Mouse (Mus musculus): ENCODE measurements around the gene Il11. TPM values are rescaled to one million over a fixed set of nuclear protein-coding genes. Genes with fewer than 3 reads are reported as not detected.

Il11 gene
- polyA plus RNA-seq, 2 experiments: 0.22 to 0.33 TPM

GRCm38 (mm10) chr7:4782130-4782529, 529 bp downstream of the Il11 start:
- 0 out of 2 replicates have a peak, but pooled peaks cover 4% of the 10 kb centered on the region for H3K4me1 ChIP-seq (ENCODE audit: control insufficient read depth, insufficient read depth, low read length)
- H3K27ac ChIP-seq (replicated peaks; ENCODE audit: low read depth, low read length): no peak overlapping the region
- H3K27me3 ChIP-seq (ENCODE audit: control insufficient read depth, insufficient read depth, low read length): peaks cover 20% of the 10 kb centered on the region
- DNase-seq (ENCODE audit: low spot score): no peak
- H3K4me3 ChIP-seq (replicated peaks; ENCODE audit: low read length): no peak overlapping the region
- H3K4me2 ChIP-seq (replicated peaks; ENCODE audit: low read depth, low read length, severe bottlenecking): no peak overlapping the region
- TF ChIP-seq POLR2A (IDR thresholded peaks at IDR 0.05; ENCODE audit: borderline replicate concordance, extremely low read depth, insufficient read depth, insufficient read length): no peak
- no peak for ATAC-seq (ENCODE audit: low FRiP score, low read depth)
- H3K9ac ChIP-seq (ENCODE audit: low read depth, low read length, severe bottlenecking): no peak overlapping the region
- 38% methylated on average over 3 of the region's 3 CpGs for WGBS
- no peaks in the 10 kb centered on the region for H3K36me3 ChIP-seq (ENCODE audit: control insufficient read depth, insufficient read depth, low read length)
- no peaks in the 10 kb centered on the region for H3K9me3 ChIP-seq (ENCODE audit: control insufficient read depth, low read length)

DNA sequence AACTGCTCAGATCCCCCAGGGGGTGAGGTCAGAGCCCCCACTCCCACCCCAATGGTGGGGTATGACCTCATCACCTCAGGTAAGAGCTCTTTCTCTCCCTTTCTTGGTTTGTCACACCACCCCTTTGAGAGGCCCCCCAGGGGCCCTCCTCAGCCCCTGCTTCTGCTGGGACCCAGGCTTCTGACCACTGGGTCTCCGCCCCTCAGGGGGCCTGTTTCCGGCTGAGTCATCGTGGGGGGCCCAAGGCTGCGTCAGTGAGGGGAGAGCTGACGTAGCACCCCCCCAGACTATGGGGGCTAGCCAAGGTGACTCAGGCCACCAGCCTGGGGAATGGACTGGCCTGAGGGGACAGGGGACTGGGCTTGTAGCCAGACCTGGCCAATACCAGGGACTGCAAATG, 2.7 kb downstream of the Il11 start:
- no peak overlapping the region for H3K4me3 ChIP-seq (replicated peaks; ENCODE audit: low read length)
- no peaks in the 10 kb centered on the region for H3K9me3 ChIP-seq (ENCODE audit: control insufficient read depth, low read length)
- no peak for TF ChIP-seq POLR2A (IDR thresholded peaks at IDR 0.05; ENCODE audit: borderline replicate concordance, extremely low read depth, insufficient read depth, insufficient read length)
- peaks cover 39% of the 10 kb centered on the region for H3K27me3 ChIP-seq (ENCODE audit: control insufficient read depth, insufficient read depth, low read length)
- H3K36me3 ChIP-seq (ENCODE audit: control insufficient read depth, insufficient read depth, low read length): no peaks in the 10 kb centered on the region
- H3K27ac ChIP-seq (replicated peaks; ENCODE audit: low read depth, low read length): no peak overlapping the region
- ATAC-seq (ENCODE audit: low FRiP score, low read depth) (no peak), DNase-seq (ENCODE audit: low spot score) (no peak)
- H3K4me1 ChIP-seq (ENCODE audit: control insufficient read depth, insufficient read depth, low read length): peaks cover 9% of the 10 kb centered on the region; the same call in 1 of the 2 replicates
- H3K4me2 ChIP-seq (replicated peaks; ENCODE audit: low read depth, low read length, severe bottlenecking): no peak overlapping the region
- WGBS: 27% methylated on average over 5 of the region's 5 CpGs
- H3K9ac ChIP-seq (ENCODE audit: low read depth, low read length, severe bottlenecking): no peak overlapping the region

DNA sequence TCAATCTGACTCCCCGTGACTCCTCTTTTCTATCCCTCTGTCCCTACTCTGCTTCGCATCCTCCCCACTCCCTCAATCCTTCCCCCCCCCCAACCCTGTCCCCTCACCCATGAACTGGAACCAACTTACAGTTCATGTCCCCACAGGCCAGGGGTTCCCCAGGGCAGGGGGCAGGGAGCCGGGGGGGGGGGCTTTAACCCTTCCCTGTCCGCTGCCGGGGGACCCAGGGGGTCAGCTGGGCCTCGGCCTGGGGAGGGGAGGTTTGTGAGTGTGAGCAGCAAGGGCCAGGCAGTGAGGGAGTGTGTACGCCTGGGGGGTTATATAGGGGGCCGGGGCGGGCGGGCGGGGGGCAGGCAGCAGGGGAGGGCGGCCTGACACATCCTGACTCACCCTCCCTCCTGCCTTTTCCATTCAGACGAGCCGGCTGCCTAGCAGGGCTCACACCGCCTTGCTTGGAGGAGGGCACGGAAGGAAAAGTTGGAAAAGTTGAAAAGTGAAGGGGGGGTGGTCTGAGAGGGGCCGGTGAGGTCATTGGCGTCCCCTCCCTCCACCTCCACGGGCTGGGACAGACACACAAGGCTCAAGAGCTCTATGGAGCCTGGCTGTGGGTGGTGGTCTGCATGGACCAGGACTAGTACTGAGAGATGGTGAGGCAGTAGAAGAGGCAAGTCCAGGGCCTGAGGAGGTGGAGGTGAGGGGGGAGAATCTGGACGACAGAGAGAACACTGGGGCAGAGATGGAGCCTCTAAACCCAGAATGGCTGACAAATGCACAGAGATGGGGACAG, 4.6 kb downstream of the Il11 start:
- DNase-seq (ENCODE audit: low spot score) (no peak), ATAC-seq (ENCODE audit: low FRiP score, low read depth) (no peak)
- no peak for TF ChIP-seq POLR2A (IDR thresholded peaks at IDR 0.05; ENCODE audit: borderline replicate concordance, extremely low read depth, insufficient read depth, insufficient read length)
- Histone ChIP-seq H3K4me1 (ENCODE audit: control insufficient read depth, insufficient read depth, low read length) (peaks cover 9% of the 10 kb centered on the region; the same call in 1 of the 2 replicates), H3K27ac (replicated peaks; ENCODE audit: low read depth, low read length) (no peak overlapping the region), H3K9ac (ENCODE audit: low read depth, low read length, severe bottlenecking) (peak overlapping the region; percentile 32; the same call in 1 of the 2 replicates), H3K36me3 (ENCODE audit: control insufficient read depth, insufficient read depth, low read length) (no peaks in the 10 kb centered on the region), H3K27me3 (ENCODE audit: control insufficient read depth, insufficient read depth, low read length) (peaks cover 39% of the 10 kb centered on the region), H3K4me2 (replicated peaks; ENCODE audit: low read depth, low read length, severe bottlenecking) (peak overlapping the region; percentile 51; the same call in 1 of the 2 replicates), H3K9me3 (ENCODE audit: control insufficient read depth, low read length) (no peaks in the 10 kb centered on the region), H3K4me3 (replicated peaks; ENCODE audit: low read length) (no peak overlapping the region)
- 5% methylated on average over 20 of the region's 20 CpGs for WGBS

GRCm38 (mm10) chr7:4776861-4777830, 5.5 kb downstream of the Il11 start:
- H3K9ac ChIP-seq (ENCODE audit: low read depth, low read length, severe bottlenecking): peak overlapping the region; percentile 32
- H3K4me1 ChIP-seq (ENCODE audit: control insufficient read depth, insufficient read depth, low read length): peaks cover 9% of the 10 kb centered on the region; the same call in 1 of the 2 replicates
- no peaks in the 10 kb centered on the region for H3K36me3 ChIP-seq (ENCODE audit: control insufficient read depth, insufficient read depth, low read length)
- 2% methylated on average over 23 of the region's 56 CpGs for WGBS
- ATAC-seq (ENCODE audit: low FRiP score, low read depth) (peak; percentile 84), DNase-seq (ENCODE audit: low spot score) (peak; percentile 67)
- H3K27ac ChIP-seq (replicated peaks; ENCODE audit: low read depth, low read length): no peak overlapping the region
- H3K4me3 ChIP-seq (replicated peaks; ENCODE audit: low read length): peak overlapping the region; percentile 37
- peaks cover 39% of the 10 kb centered on the region for H3K27me3 ChIP-seq (ENCODE audit: control insufficient read depth, insufficient read depth, low read length)
- H3K4me2 ChIP-seq (replicated peaks; ENCODE audit: low read depth, low read length, severe bottlenecking): peak overlapping the region; percentile 51
- TF ChIP-seq POLR2A (IDR thresholded peaks at IDR 0.05; ENCODE audit: borderline replicate concordance, extremely low read depth, insufficient read depth, insufficient read length): no peak
- H3K9me3 ChIP-seq (ENCODE audit: control insufficient read depth, low read length): no peaks in the 10 kb centered on the region

DNA sequence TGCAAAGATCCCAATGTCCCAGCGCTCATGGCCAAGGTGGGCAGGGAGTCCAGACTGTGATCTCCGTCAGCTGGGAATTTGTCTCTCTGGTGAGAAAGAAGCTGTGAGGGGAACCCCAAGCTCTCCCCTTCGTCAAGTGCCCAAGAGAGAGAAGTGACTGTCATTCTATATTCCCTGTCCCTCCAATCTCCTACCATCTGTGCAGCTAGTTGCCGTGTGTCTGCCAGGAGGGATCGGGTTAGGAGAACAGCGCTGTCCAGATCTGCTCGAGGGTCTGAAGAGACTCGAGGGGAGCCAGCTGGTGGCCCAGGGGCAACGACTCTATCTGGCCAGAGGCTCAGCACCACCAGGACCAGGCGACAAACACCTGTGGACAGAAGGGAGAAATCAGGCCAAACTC, 6.5 kb downstream of the Il11 start:
- Histone ChIP-seq H3K4me1 (ENCODE audit: control insufficient read depth, insufficient read depth, low read length) (peaks cover 9% of the 10 kb centered on the region; the same call in 1 of the 2 replicates), H3K9me3 (ENCODE audit: control insufficient read depth, low read length) (no peaks in the 10 kb centered on the region), H3K9ac (ENCODE audit: low read depth, low read length, severe bottlenecking) (no peak overlapping the region), H3K36me3 (ENCODE audit: control insufficient read depth, insufficient read depth, low read length) (no peaks in the 10 kb centered on the region), H3K4me2 (replicated peaks; ENCODE audit: low read depth, low read length, severe bottlenecking) (no peak overlapping the region), H3K27ac (replicated peaks; ENCODE audit: low read depth, low read length) (no peak overlapping the region), H3K27me3 (ENCODE audit: control insufficient read depth, insufficient read depth, low read length) (peaks cover 39% of the 10 kb centered on the region), H3K4me3 (replicated peaks; ENCODE audit: low read length) (no peak overlapping the region)
- DNase-seq (ENCODE audit: low spot score) (no peak), ATAC-seq (ENCODE audit: low FRiP score, low read depth) (no peak)
- TF ChIP-seq POLR2A (IDR thresholded peaks at IDR 0.05; ENCODE audit: borderline replicate concordance, extremely low read depth, insufficient read depth, insufficient read length): no peak
- WGBS: 47% methylated on average over 10 of the region's 10 CpGs
